Mouse (Mus musculus) intestine, embryonic 15.5 days (tissue): ENCODE results near the gene Klhl29. TPM values are rescaled to one million over a fixed set of nuclear protein-coding genes. Genes with fewer than 3 reads are reported as not detected.
A peak's percentile ranks its signal among the peaks of the same experiment; 100 is the strongest.

Source experiments
- ATAC-seq: fragments of 200-750 bp; cut with Nextera tagmentation; 2 replicates; pipeline ENCODE4 v1.8.0; 2017; ENCODE audit warnings: moderate TSS enrichment, moderate library complexity
- H3K27ac ChIP-seq: fragments of 300-500 bp; sonication (generic); 2 replicates; pipeline ENCODE4 v1.5.1; 2015; ENCODE audit warnings: mild to moderate bottlenecking, inconsistent platforms
- H3K27me3 ChIP-seq: fragments of 300-500 bp; sonication (generic); replicated peaks from 2 replicates; pipeline ENCODE4 v1.6.1; 2015; ENCODE audit warnings: inconsistent platforms
- H3K36me3 ChIP-seq: fragments of 300-500 bp; sonication (generic); 2 replicates; pipeline ENCODE4 v1.6.1; 2015; ENCODE audit warnings: inconsistent platforms
- H3K4me1 ChIP-seq: fragments of 300-500 bp; sonication (generic); replicated peaks from 2 replicates; pipeline ENCODE4 v1.6.1; 2015; ENCODE audit warnings: inconsistent platforms
- H3K4me2 ChIP-seq: fragments of 300-500 bp; sonication (generic); replicated peaks from 2 replicates; pipeline ENCODE4 v1.6.1; 2015; ENCODE audit warnings: mild to moderate bottlenecking, inconsistent platforms
- H3K4me3 ChIP-seq: fragments of 300-500 bp; sonication (generic); replicated peaks from 2 replicates; pipeline ENCODE4 v1.5.1; 2015; ENCODE audit warnings: inconsistent platforms
- H3K9ac ChIP-seq: fragments of 300-500 bp; sonication (generic); 2 replicates; pipeline ENCODE4 v1.6.1; 2015; ENCODE audit warnings: inconsistent platforms
- H3K9me3 ChIP-seq: fragments of 300-500 bp; sonication (generic); 2 replicates; pipeline ENCODE4 v1.6.1; 2016; ENCODE audit warnings: inconsistent platforms
- WGBS: fragments of 180-500 bp; shearing (Covaris S2); methylation state at CpG from one replicate; pipeline ENCODE4 v1.1.7; 2015; 5-methylcytosine and 5-hydroxymethylcytosine counted together
- polyA plus RNA-seq: library from polyadenylated mRNA; unstranded; fragments of >200 nt; fragmentation: Nextera tagmentation; extraction: Ambion mirVana; gene quantifications from 2 replicates; pipeline ENCODE4 v1.2.1, GENCODE M21; 2015

Gene Klhl29
- polyA plus RNA-seq, result 0.94 and 1.00 TPM in 2 replicates

DNA sequence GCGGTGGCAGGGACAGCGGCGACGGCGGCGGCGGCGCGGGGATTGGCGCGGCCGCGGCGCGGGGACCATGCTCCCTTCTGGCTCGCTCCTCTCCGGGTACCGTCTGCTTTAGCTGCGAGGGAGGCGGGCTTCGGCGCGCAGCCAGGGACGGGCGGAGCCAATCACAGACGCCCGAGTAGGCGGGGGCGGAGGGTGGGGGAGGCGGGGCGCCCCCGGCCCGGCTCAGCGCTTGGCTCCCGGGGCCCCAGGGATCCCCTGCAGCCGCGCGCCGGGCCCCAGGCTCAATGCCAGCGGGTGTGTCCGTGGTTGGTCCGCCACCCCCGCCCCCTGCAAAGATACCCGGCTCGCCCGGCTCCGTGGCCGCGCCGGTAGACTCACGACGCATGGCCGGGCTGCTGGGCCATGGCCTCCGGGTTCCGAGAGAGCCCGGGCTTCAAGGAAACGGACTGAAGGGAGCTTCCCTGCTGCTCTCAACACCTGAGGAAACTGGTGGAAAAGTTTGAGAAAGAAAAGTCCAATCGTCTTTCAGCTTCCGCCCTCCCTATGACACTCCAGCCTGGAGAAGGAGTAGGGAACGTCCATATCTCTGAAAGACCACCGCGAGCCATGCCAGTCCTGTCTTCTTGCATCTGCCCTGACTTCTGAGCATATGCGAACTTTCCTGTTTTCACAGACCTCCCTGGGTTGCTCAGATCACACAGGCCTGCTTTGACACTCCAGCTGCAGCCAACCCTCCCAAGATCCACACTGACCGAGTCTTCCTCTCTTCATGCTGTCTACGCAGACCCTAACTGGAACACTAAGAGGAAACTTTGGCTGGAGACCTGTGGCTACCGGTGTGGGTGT, at the start of gene Klhl29:
TSS of gene Klhl29 (minus strand) at position 67 of the 846 bp plus-strand sequence.
- peaks cover 16% of the 10 kb centered on the region; the same call in 1 of the 2 replicates for H3K4me1 ChIP-seq
- H3K27ac ChIP-seq, result peak within 1 kb of the TSS; percentile 77
- H3K27me3 ChIP-seq, result peaks cover 22% of the 10 kb centered on the region
- no peaks in the 10 kb centered on the region for H3K36me3 ChIP-seq
- no peaks in the 10 kb centered on the region for H3K9me3 ChIP-seq
- H3K9ac ChIP-seq, result peak within 1 kb of the TSS; percentile 75
- H3K4me2 ChIP-seq, result peak within 1 kb of the TSS; percentile 95
- WGBS, result 1% methylated on average over 39 of the region's 66 CpGs
- ATAC-seq, result peak; percentile 97
- H3K4me3 ChIP-seq, result peak within 1 kb of the TSS; percentile 77

DNA sequence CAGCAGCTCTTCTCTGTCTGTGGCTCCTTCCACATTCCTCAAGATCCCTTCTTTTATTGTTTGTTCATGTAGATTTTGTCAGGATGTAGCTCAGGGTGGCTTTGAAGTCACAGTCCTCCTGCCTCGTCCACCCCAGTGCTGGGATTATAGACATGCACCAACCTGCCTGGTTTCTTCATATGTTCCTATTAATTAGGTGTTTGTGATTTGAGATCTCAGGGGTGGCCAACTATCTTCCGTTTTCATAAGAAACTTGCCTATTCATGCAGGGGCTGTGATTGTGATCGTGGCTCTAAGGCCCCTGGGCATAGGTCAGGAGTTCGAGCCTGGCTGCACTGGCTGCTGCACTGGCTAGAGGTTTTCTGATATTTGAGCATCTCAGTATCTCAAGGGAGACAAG, 49.8 kb upstream of the Klhl29 start:
- Histone ChIP-seq H3K4me1 (no peaks in the 10 kb centered on the region), H3K9me3 (no peaks in the 10 kb centered on the region), H3K4me2 (no peak overlapping the region), H3K4me3 (no peak overlapping the region), H3K27ac (no peak overlapping the region), H3K9ac (no peak overlapping the region), H3K27me3 (no peaks in the 10 kb centered on the region), H3K36me3 (no peaks in the 10 kb centered on the region)
- 79% methylated on average over 4 of the region's 4 CpGs for WGBS
- ATAC-seq, result no peak

DNA sequence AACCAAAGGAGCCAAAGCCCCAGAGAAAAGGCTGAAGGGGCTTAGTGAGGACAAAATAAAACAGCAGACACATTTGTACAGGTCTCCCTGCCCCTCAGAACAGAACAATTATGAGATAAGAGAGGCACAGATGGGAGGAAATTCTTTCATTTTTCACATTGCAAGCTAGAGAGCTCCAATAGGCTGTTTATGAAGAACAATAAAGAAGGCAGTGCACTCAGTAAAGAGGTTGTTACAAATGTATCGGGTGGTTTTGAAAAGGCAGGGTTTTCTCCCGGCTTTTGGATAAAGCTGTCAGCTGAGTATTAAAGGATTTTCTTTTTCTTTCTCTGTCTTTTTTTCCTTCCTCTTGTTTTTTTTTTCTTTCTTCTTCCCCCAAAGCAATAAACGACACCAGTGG, 40.3 kb upstream of the Klhl29 start:
- ATAC-seq, result no peak
- H3K9me3 ChIP-seq, result no peaks in the 10 kb centered on the region
- no peaks in the 10 kb centered on the region for H3K27me3 ChIP-seq
- no peak overlapping the region for H3K27ac ChIP-seq
- H3K4me3 ChIP-seq, result no peak overlapping the region
- H3K9ac ChIP-seq, result no peak overlapping the region
- no peaks in the 10 kb centered on the region for H3K36me3 ChIP-seq
- H3K4me2 ChIP-seq, result no peak overlapping the region
- 63% methylated on average over 3 of the region's 3 CpGs for WGBS
- H3K4me1 ChIP-seq, result peaks cover 1% of the 10 kb centered on the region; the same call in 1 of the 2 replicates

DNA sequence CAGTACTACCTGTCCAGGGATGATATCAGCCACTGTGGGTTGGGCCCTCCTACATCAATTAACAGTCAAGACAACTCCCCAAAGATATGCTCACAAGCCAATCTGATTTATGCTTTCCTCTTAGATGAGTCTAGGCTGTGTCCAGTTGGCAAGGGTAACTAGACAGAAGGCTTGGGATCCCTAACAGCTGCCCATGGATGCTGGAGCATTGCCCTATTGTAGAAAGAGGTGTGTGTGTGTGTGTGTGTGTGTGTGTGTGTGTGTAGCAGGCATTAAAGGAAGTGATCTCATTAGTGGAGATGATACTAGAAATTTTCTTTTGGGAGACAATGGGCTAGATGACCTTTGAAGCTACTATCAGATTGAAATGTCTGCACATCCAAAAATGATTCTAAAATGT, 38.5 kb upstream of the Klhl29 start:
- Histone ChIP-seq H3K27me3 (no peaks in the 10 kb centered on the region), H3K4me1 (peaks cover 5% of the 10 kb centered on the region; the same call in 1 of the 2 replicates), H3K4me2 (no peak overlapping the region), H3K9me3 (no peaks in the 10 kb centered on the region), H3K27ac (no peak overlapping the region), H3K36me3 (no peaks in the 10 kb centered on the region), H3K9ac (no peak overlapping the region), H3K4me3 (no peak overlapping the region)
- ATAC-seq, result no peak

DNA sequence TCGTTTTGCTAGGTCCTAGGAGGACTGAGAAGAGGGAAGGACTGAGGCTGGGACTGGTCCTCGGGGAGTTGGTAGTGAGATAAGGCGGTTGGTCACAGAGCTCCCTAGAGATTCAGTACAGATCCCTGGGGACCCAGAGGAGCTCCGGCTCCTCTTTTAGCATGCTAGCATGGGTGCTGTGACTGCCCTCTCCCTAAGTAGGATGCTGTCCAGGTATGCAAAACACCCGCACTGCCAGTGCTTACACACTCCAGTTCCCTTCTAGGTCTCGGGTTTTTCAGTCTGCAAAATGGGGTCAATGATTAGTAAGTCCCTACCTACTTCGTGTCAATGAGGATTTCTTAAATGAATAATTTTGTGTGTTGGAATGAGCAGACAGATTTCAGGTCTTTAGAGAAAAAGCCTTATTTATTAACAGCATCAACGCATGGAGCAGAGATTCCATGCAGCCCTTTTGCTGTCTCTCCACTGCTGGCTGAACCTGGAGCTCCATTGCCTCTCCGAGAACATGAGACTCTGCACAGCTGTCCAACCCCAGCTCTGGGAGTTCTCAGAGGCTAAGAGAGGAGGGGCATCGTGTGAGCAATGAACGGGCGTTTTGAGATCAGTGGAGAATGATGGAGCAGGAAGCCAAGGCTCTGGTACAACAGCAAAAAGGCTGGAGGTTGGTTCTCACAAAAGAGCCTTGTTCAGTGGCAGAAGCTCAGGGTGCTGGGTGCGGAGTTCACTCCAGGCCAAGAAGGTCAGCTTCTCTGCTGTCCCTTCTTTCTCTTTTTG, 36.5 kb upstream of the Klhl29 start:
- Histone ChIP-seq H3K27ac (no peak overlapping the region), H3K27me3 (no peaks in the 10 kb centered on the region), H3K4me2 (no peak overlapping the region), H3K9ac (no peak overlapping the region), H3K4me3 (no peak overlapping the region), H3K9me3 (no peaks in the 10 kb centered on the region), H3K36me3 (no peaks in the 10 kb centered on the region), H3K4me1 (peaks cover 5% of the 10 kb centered on the region; the same call in 1 of the 2 replicates)
- ATAC-seq, result no peak; the same call in 1 of the 2 replicates
- 65% methylated on average over 13 of the region's 13 CpGs for WGBS

DNA sequence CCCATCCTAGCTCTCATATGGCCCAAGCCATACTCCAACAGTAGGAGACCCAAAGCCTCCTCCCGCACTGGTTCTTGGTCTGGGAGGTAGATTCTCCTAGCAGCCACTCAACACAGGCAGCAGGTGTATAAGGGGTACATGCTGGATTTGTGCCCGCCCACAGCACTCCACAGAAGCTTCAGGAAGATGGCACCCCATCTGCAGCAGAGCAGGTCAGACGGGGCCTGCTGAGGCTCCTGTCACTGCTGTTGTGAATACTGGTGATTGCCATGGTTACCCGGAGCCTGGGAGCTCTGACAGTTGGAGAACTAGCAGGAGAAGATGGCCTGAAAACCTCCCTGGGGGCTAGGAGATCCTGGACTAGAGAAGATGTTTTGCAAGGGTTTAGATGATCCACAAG, 35.9 kb upstream of the Klhl29 start:
- Histone ChIP-seq H3K9me3 (no peaks in the 10 kb centered on the region), H3K27me3 (no peaks in the 10 kb centered on the region), H3K4me1 (peaks cover 5% of the 10 kb centered on the region; the same call in 1 of the 2 replicates), H3K4me3 (no peak overlapping the region), H3K4me2 (no peak overlapping the region), H3K9ac (no peak overlapping the region), H3K27ac (no peak overlapping the region), H3K36me3 (no peaks in the 10 kb centered on the region)
- ATAC-seq, result no peak
- WGBS, result 75% methylated on average over 4 of the region's 4 CpGs

DNA sequence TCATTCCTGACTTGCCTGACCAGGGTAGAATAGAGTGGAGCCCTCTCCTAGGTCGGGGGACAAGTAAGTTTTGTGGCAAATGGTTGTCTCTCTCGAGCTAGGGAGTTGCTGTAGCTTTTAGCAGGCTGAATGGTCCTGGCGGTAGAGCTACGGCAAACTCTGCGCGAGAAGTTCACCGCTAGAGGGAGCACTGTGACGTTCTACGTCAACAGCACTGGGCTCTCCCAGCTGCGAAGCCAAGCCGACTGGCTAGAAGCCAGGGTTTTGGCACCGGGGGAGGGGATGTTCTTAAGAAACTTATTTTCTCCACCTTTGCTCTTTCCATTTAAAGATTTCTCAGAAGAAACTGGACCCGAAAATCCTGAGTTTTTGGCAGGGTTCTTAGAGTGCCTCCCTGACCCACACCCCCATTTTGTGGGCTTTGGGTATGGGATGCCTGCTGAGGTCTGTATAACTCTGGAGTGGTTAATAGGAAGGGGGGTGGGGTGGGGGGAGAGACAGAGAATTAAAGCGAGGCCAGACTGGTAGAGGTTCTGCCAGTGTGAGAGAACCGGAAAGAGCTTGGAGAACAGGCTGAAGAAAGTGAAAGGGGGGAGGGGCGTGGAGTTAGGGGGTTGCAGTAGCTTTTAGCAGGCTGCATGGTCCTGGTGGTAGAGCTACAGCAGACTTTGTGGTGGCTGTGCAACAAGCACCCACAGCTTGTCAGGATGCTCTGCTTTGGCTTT, 35.1 kb upstream of the Klhl29 start:
- no peaks in the 10 kb centered on the region for H3K27me3 ChIP-seq
- H3K4me3 ChIP-seq, result no peak overlapping the region
- H3K4me1 ChIP-seq, result peaks cover 5% of the 10 kb centered on the region; the same call in 1 of the 2 replicates
- ATAC-seq, result peak; percentile 88
- WGBS, result 6% methylated on average over 16 of the region's 16 CpGs
- H3K4me2 ChIP-seq, result peak overlapping the region; percentile 48
- no peaks in the 10 kb centered on the region for H3K36me3 ChIP-seq
- no peaks in the 10 kb centered on the region for H3K9me3 ChIP-seq
- H3K27ac ChIP-seq, result no peak overlapping the region
- H3K9ac ChIP-seq, result no peak overlapping the region

DNA sequence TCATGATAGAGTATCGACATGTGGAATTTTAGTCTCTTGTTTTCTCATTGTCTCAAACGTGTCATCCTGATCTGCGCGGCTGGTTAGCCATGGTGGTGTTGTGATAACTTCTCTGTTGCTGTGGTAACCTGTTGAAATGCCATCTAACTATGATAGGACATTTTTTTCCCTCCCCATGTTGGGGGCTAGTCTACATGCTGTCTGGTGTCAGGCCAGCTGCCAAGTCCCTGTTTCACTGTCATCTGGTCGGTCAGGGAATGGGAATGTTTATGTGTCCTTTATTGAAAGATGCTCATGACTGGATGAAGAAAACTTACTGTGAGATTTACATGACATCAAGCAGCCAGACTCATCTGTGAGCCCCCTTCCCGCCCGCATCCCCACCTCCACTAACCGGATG, 31.7 kb upstream of the Klhl29 start:
- Histone ChIP-seq H3K27me3 (no peaks in the 10 kb centered on the region), H3K27ac (no peak overlapping the region), H3K9me3 (no peaks in the 10 kb centered on the region), H3K4me1 (peaks cover 5% of the 10 kb centered on the region; the same call in 1 of the 2 replicates), H3K36me3 (no peaks in the 10 kb centered on the region), H3K4me3 (no peak overlapping the region), H3K4me2 (no peak overlapping the region), H3K9ac (no peak overlapping the region)
- WGBS, result 81% methylated on average over 8 of the region's 8 CpGs
- ATAC-seq, result no peak

DNA sequence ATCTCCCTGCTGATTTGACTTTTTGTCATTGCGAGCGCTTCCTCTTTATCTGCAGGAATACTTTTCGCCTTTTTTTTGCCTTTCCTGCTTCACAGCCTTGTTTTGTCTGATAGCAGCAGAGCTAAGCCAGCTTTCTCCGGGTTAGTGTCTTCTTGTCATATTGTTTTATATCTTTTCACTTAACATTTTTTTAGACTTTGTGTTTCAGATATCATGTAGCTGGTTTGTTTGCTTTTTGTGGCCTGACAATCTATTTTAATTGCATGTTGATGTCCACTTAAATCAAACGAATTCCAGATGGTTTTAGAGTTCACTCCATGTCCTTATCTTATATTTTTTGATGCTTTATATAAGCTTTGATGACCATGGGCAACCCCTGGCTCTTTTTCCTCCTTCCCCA, 21.9 kb upstream of the Klhl29 start:
- 30% methylated on average over 5 of the region's 5 CpGs for WGBS
- Histone ChIP-seq H3K27ac (no peak overlapping the region), H3K9ac (no peak overlapping the region), H3K4me3 (no peak overlapping the region), H3K4me2 (no peak overlapping the region), H3K9me3 (no peaks in the 10 kb centered on the region), H3K4me1 (no peaks in the 10 kb centered on the region), H3K36me3 (no peaks in the 10 kb centered on the region), H3K27me3 (no peaks in the 10 kb centered on the region)
- no peak for ATAC-seq

DNA sequence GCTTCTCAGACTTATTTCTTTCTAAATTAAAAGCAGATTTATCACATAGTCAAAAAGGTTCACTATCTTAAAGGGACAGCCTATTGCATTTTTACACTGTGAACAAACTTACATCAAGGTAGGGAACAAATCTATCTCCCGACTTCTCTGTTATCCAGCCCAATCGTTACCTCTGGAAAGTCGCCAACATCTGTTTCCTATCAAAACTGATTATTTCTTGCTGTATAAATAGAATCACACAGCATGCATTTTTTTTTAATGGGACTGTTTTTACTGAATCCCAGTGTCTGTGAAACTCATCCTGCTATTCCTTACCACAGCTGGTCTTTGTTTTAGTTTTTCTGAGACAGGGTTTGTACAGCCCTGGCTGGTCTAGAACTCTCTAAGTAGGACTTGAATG, 19.7 kb upstream of the Klhl29 start:
- no peak overlapping the region for H3K4me2 ChIP-seq
- H3K4me3 ChIP-seq, result no peak overlapping the region
- no peak overlapping the region for H3K9ac ChIP-seq
- ATAC-seq, result no peak
- no peak overlapping the region for H3K27ac ChIP-seq
- no peaks in the 10 kb centered on the region for H3K27me3 ChIP-seq
- WGBS, result 37% methylated on average over 3 of the region's 3 CpGs
- H3K36me3 ChIP-seq, result no peaks in the 10 kb centered on the region
- no peaks in the 10 kb centered on the region for H3K4me1 ChIP-seq
- no peaks in the 10 kb centered on the region for H3K9me3 ChIP-seq

DNA sequence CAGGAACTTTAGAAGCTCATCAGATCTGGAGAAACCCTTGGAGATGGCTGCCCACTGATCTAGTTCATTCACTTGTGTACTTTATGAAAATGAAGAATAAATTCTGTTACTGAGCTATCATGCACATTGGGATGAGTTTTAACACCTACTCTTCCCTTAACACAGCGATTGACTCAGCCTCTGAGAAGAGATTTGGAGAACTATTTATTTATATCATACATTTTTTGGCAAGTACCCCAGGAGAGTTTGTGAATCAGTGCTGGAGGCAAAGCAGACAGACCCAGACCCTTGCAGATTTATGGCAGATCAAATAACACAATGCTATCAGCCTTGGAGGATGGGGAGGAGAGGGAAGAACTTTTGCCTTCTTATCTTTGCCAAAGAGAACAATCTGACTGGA, 11.6 kb upstream of the Klhl29 start:
- WGBS, result 28% methylated on average over 1 of the region's 1 CpGs

DNA sequence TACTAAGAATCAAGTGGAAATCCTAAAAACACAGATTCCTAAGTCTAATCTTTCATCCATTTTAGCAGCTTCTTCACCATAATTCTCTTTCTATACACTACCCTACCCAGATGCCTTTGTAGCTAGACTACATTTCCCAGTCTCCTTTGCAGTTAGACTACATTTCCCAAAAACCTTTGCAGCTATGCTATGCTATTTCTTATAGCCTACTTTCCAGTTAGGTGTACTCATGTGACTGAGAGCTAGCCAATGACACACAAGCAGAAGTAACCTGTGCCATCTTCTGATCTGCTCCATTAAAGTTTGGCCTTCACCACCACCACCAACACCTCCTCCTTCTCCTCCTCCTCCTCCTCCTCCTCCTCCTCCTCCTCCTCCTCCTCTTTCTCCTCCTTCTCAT, 11.2 kb upstream of the Klhl29 start:
- no peak overlapping the region for H3K4me3 ChIP-seq

More for the DNA sequence above, 11.6 kb upstream of the Klhl29 start:
- Histone ChIP-seq H3K4me2 (no peak overlapping the region), H3K4me3 (no peak overlapping the region), H3K4me1 (no peaks in the 10 kb centered on the region), H3K36me3 (no peaks in the 10 kb centered on the region), H3K27ac (peak overlapping the region; percentile 32; the same call in 1 of the 2 replicates), H3K27me3 (no peaks in the 10 kb centered on the region), H3K9ac (no peak overlapping the region), H3K9me3 (no peaks in the 10 kb centered on the region)
- 0 out of 2 replicates have a peak, but pooled peaks have one; percentile 23 for ATAC-seq

More for the DNA sequence above, 11.2 kb upstream of the Klhl29 start:
- H3K9ac ChIP-seq, result no peak overlapping the region
- H3K4me1 ChIP-seq, result no peaks in the 10 kb centered on the region
- no peaks in the 10 kb centered on the region for H3K27me3 ChIP-seq
- ATAC-seq, result no peak
- no peaks in the 10 kb centered on the region for H3K36me3 ChIP-seq
- no peak overlapping the region for H3K27ac ChIP-seq
- no peaks in the 10 kb centered on the region for H3K9me3 ChIP-seq
- H3K4me2 ChIP-seq, result no peak overlapping the region
